Mouse (Mus musculus) macrophage (primary cell): Measurements from ENCODE around the gene Angptl4. TPM values are rescaled to one million over a fixed set of nuclear protein-coding genes. Genes with fewer than 3 reads are reported as not detected.

Experiments used
- H3K27ac ChIP-seq: fragments of 350-480 bp; formaldehyde crosslinking; 2 replicates; pipeline ENCODE4 v1.9.0; 2021
- H3K36me3 ChIP-seq: fragments of 350-480 bp; formaldehyde crosslinking; 2 replicates; pipeline ENCODE4 v1.9.0; 2021; ENCODE audit errors: inconsistent target
- H3K4me3 ChIP-seq: fragments of 350-480 bp; formaldehyde crosslinking; 2 replicates; pipeline ENCODE4 v1.9.0; 2021; ENCODE audit errors: inconsistent target
- H3K79me2 ChIP-seq: fragments of 350-480 bp; formaldehyde crosslinking; 2 replicates; pipeline ENCODE4 v1.9.0; 2021; ENCODE audit errors: inconsistent target
- WGBS: methylation state at CpG from one replicate; pipeline ENCODE4 v1.1.7; 2026; ENCODE audit warnings: inconsistent platforms; ENCODE audit not compliant: missing documents; 5-methylcytosine and 5-hydroxymethylcytosine counted together
- polyA plus RNA-seq: library from polyadenylated mRNA; stranded (reverse); fragments of 250-400 nt; gene quantifications from 3 replicates; pipeline ENCODE4 v1.2.4, GENCODE M21; 2018; ENCODE audit warnings: inconsistent platforms

The Angptl4 gene
- polyA plus RNA-seq, 1 experiment from 2014 or later, result 23.0 TPM

DNA sequence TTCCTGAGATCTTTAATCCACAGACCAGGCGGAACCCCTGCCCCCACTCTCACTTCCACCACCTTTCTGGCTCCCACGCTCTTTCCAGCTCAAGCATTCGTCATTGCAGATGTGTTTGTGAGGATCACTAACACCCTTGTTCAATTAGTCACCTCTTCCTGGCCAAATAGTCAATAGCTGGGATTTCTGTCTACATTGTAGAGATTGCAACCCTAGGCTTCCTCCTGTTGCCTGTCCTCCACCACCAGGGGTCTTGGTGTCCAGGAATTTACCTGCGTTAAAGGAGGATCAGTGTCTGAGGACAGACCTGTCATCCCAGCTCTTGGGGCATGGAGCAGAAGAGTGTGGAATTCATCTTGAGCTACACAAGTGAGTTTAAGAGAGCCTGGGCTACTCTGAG is 437 bp upstream of the Angptl4 start:
- 47% methylated on average over 4 of the region's 4 CpGs for WGBS

DNA sequence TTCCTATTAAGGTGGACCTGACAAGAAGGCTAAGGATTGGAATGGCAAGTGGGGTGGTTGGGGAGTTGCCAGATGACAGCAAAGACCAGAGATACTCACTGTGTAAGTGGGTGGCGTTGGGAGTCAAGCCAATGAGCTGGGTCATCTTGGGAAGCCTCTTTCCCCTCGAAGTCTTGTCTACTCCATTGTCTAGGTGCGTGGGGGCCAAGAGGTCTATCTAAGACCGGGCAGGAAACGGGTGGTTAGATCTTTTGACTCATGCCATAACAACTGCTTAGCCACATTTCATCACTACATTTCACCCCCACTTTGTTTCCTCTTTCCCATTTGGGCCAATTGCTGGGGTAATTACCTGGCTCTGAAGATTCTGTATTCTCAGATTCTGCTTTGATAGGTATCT is 1.2 kb downstream of the Angptl4 start:
- 18% methylated on average over 5 of the region's 5 CpGs for WGBS
- H3K36me3 ChIP-seq, result peaks cover 4% of the 10 kb centered on the region; the same call in 1 of the 2 replicates
- H3K27ac ChIP-seq, result no peak overlapping the region
- no peaks in the 10 kb centered on the region for H3K79me2 ChIP-seq
- no peak overlapping the region for H3K4me3 ChIP-seq

More for the DNA sequence above, 437 bp upstream of the Angptl4 start:
- Histone ChIP-seq H3K27ac (no peak overlapping the region), H3K79me2 (no peaks in the 10 kb centered on the region), H3K4me3 (peak overlapping the region; percentile 33; the same call in 1 of the 2 replicates), H3K36me3 (no peaks in the 10 kb centered on the region)

DNA sequence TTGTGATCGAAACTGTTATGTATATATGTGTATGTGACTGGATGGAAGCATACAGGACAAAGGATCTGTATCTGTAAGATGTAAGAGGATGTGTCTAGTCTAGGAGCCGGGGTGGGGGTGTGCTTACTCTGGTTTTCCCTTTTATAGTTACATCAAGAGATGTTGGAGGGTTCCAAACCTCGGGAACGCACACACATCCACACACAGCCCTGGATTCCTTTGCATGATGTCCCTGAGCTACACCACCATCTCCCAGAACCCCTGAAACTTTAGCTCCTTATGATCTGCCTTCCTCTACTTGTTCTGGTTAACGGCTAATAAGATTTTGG is 1.7 kb downstream of the Angptl4 start:
- WGBS, result 91% methylated on average over 5 of the region's 5 CpGs
- Histone ChIP-seq H3K27ac (no peak overlapping the region), H3K79me2 (no peaks in the 10 kb centered on the region), H3K36me3 (peaks cover 4% of the 10 kb centered on the region; the same call in 1 of the 2 replicates), H3K4me3 (no peak overlapping the region)

DNA sequence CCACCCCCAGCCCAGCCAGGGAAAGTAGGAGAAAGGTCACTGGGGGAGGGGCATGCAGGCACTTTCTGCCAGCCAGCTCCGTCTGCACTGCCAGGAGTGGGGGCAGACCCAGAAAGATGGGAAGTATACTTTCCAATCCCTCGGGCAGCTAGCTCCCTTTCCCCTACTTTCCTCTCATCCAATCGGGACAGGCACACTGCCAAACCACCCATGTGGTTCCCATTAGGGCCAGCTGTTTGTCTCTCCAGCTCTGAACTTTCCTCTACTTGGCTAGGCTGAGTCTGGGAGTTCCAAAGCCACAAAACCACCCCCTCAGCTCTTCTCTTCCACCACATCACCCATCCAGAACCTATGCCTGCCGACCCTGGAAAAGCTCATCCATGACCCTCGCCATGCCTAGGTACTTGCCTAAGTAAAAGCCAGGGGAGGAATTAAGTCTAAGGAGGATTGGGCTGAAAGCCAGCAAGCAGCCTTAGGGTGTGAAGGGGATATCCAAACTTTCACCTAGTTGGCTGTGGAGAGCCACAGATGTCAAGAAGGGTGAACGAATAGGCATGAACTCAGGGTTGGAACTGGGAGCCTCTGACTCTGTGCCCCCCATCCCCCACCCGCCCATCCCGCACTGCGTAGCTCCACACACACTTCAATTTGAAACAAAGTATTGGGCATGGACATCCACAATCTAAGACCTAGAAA is 2.2 kb downstream of the Angptl4 start:
- Histone ChIP-seq H3K79me2 (no peaks in the 10 kb centered on the region), H3K27ac (no peak overlapping the region), H3K36me3 (peaks cover 4% of the 10 kb centered on the region; the same call in 1 of the 2 replicates), H3K4me3 (no peak overlapping the region)
- 56% methylated on average over 9 of the region's 9 CpGs for WGBS

DNA sequence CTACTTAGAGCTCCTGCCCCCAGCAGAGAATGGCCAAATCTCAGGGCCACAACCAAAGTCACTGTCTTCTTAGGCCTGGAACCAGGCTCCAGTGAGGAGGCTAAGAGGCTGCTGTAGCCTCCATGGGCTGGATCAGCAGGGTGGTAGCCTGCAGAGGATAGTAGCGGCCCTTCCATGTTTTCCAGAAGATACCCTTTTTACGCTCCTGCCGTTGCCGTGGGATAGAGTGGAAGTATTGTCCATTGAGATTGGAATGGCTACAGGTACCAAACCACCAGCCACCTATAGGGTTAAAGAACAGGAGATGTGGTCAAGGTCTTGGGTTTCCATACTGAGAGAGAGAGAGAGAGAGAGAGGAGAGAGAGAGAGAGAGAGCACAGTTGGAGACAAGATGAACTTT is 6.3 kb downstream of the Angptl4 start:
- H3K79me2 ChIP-seq, result no peaks in the 10 kb centered on the region
- no peak overlapping the region for H3K4me3 ChIP-seq
- no peak overlapping the region for H3K27ac ChIP-seq
- H3K36me3 ChIP-seq, result peaks cover 4% of the 10 kb centered on the region; the same call in 1 of the 2 replicates
- 98% methylated on average over 4 of the region's 4 CpGs for WGBS

DNA sequence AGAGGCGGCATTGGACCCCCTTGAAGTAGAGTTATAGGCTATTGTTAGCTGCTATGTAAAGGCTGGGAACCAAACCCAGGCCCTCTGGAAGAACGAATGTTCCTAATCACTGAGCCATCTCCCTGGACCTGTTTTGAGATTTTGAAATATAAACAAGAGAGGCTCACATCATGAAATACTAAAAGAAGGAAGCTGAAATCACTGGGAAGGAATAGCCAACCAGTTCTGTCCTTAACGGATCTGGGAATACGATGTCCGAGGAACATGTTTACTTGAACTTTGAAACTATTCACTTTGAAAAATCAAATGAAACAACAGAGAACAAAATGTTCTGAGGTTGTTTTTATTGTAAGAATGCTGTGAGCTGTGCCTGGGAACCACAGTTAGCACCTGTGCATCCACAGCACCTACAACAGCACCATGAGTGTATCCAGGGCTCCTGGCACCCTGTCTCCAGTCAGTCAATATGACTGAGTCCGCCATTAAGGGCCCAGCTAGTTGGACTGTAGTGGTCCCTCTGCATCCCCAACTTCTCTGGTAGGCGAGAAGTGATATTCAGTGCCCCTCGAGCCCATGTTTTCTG is 7.0 kb downstream of the Angptl4 start:
- 98% methylated on average over 8 of the region's 8 CpGs for WGBS
- Histone ChIP-seq H3K36me3 (peaks cover 4% of the 10 kb centered on the region; the same call in 1 of the 2 replicates), H3K4me3 (no peak overlapping the region), H3K27ac (no peak overlapping the region), H3K79me2 (no peaks in the 10 kb centered on the region)

DNA sequence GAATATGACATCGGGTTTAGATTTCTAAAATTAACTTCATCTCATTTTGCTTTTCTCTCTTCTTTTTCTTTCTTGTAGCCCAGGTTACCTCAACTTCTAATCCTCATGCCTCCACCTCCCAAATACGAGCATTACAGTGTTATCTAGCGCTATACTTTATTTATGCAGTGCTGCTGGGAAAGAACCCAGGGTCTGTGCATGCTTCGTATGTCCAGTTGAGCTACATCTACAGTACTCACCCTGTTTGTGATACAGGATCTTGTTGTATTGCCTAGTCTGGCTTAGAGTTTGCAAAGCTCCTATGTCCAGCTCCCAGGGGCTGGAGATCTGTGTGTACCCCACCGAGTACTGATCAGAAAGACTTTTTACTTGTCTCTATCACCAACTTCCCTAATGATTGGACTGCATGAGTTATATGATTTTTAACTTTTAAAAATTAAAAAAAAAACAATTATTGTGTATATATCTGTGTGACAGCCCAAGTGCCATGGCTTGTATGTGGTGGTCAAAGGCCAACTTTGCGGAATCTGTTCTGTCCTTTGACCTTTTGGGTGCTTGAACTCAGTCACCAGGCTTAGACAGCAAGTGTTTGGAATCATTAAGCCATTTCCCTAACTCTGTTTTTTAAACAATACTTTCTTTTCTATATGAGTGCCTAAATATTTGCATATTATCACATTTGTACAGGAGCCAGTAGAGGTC is 7.6 kb downstream of the Angptl4 start:
- Histone ChIP-seq H3K4me3 (no peak overlapping the region), H3K27ac (no peak overlapping the region), H3K79me2 (no peaks in the 10 kb centered on the region), H3K36me3 (peaks cover 4% of the 10 kb centered on the region; the same call in 1 of the 2 replicates)
- 96% methylated on average over 6 of the region's 6 CpGs for WGBS

DNA sequence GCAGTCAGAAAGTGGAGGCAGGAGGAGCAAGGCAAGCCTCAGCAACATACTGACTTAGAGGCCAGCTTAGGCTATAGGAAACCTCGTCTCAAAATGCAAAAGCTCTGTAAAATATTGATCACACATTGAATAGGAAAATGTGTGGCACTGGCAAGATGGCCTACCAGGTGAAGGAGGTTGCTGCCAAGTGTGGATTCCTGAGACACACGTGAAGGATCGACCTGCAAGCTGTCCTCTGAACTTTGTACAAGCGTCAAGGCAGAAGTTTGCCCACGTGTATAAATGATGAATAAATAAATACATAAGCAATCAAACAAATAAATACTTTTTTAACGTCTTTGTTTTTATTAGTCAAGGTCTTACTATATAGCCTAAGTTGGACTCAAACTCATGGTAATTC is 8.2 kb downstream of the Angptl4 start:
- Histone ChIP-seq H3K36me3 (peaks cover 4% of the 10 kb centered on the region; the same call in 1 of the 2 replicates), H3K79me2 (no peaks in the 10 kb centered on the region), H3K27ac (no peak overlapping the region), H3K4me3 (no peak overlapping the region)
- WGBS, result 94% methylated on average over 4 of the region's 6 CpGs

DNA sequence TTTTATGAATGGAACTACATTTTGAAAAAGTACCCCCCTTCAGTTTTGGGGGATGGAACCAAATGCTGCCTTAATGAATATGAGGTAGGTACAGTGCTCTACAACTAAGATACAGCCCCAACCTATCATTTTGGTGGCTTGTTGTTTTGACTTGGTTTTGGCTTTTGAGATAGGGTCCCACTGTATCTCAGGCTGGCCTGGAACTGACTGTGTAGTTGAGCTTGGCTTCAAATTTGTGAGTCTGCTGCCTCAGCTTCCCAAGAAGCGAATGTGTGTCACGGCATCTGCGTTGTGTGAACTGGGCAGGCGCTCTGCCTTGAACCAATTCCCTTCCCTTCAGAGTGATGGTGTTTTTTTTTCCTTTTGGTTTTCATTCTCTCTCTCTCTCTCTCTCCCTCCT is 10.0 kb downstream of the Angptl4 start:
- 100% methylated on average over 4 of the region's 4 CpGs for WGBS
- H3K36me3 ChIP-seq, result peaks cover 4% of the 10 kb centered on the region; the same call in 1 of the 2 replicates
- no peaks in the 10 kb centered on the region for H3K79me2 ChIP-seq
- H3K27ac ChIP-seq, result no peak overlapping the region
- H3K4me3 ChIP-seq, result no peak overlapping the region

DNA sequence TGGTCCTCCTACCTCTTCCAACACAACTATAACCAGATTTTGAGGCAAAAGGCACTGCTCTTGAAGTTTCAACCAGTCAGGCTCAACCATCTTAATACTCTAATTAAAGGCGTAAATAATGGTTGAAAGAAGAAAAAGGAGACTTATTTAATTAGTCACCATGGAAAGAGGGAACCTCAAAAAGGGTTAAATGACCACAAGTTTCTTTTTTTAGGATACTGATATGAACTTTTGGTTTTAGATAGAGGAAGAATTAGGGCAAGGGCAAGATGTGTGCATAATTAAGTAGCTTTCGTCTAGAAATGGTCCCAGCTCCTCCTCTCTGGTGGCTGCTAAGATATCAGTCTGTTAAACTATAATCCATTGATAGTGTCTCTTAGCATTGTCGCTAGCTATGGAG is 15.2 kb downstream of the Angptl4 start:
- Histone ChIP-seq H3K4me3 (no peak overlapping the region), H3K27ac (no peak overlapping the region), H3K36me3 (no peaks in the 10 kb centered on the region), H3K79me2 (no peaks in the 10 kb centered on the region)
- 45% methylated on average over 3 of the region's 3 CpGs for WGBS

DNA sequence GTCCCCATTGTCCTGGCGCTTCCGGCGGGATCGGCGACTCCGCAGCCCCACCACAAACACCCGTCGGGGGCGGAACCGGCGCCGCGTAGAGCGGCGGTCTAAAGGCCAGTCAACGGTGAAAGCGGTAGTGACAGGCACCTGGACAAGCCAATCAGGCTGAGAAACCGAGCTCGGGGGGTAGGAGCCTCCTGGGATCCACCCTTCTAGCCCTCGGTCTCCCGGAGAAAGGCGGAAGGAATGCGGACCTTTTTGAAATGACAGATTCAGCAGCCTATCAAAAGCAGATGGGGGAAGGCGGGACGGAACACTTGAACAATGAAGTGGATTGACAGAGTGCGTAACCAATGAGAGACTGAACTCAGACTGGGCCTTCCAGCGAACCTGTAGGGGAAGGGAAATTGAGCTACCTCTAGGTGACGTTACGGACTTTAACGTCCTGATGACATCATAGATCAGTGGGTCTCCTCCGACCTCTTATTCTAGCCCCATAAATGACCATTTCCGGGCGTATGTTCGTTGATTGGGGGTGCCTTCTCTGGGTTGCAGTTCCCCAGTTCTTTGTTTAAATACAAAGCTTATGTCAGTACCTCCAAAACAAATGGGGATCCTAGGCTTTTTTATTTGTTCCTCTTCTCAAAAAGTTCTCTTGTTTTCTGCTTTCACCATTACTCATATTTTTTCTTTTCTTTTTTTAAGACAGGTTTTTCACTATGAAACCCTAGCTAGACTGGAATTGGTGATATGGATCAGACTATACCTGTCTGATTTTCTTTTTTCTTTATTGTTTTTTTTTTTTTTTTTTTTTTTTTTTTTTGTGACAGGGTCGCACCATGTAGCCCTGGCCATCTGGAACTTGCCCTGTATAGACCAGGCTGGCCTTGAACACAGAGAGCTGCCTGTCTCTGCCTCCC is 21.1 kb downstream of the Angptl4 start, which contains the start of gene Rab11b:
TSS of gene Rab11b (minus strand) at position 276 of the 911 bp plus-strand sequence.
- under 1% methylated on average over 34 of the region's 35 CpGs for WGBS
- H3K79me2 ChIP-seq, result peaks cover 42% of the 10 kb centered on the region

DNA sequence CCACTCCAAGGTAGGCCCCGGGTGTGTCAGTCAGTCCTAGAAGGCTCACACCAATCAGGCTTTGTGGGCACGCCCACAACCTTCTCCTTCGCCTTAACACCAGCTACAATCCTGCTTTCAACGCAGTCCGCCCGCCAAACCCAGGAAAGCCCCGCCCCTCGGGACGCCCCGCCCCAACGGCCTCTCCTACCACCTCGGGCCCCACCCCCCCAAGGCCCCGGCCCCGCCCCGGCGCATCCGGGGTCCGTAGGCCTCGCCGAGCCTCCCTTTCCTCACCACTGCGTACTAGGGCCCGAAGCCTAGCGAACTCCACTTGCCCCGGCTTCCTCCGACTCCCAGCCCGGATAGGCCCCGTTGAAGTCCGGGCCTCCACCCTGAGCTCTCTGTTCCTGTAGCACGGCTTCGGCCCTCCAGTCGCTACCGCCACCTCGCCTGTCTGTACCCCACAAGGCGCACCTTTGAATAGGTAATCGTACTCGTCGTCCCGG is 21.8 kb downstream of the Angptl4 start:
- peak overlapping the region; percentile 93 for H3K27ac ChIP-seq
- H3K4me3 ChIP-seq, result peak overlapping the region; percentile 64
- peaks cover 49% of the 10 kb centered on the region for H3K79me2 ChIP-seq
- under 1% methylated on average over 35 of the region's 38 CpGs for WGBS
- H3K36me3 ChIP-seq, result no peaks in the 10 kb centered on the region

More for the DNA sequence above, 21.1 kb downstream of the Angptl4 start, which contains the start of gene Rab11b:
- H3K27ac ChIP-seq, result peak within 1 kb of the TSS; percentile 93
- H3K4me3 ChIP-seq, result peak within 1 kb of the TSS; percentile 64
- no peaks in the 10 kb centered on the region for H3K36me3 ChIP-seq

DNA sequence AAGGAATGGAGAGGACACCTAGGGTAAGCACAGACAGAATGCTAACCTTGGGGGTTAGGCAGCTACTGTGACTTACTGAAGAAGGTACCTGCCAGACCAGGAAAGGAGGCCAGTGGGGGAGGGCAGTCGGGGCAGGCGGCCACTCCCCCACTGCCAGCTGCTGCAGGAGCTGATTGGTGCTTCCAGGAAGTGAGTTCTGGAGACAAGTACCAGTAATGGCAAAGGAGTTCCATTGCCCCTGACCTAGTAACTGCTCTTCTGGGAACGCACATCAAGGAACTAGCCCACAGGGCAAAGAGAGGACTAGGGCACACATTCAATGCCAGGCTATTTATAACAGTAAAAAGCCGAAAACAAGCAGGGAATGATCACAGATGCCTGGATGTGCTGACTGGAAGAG is 24.4 kb downstream of the Angptl4 start:
- no peak overlapping the region for H3K4me3 ChIP-seq
- H3K36me3 ChIP-seq, result no peaks in the 10 kb centered on the region
- H3K79me2 ChIP-seq, result peaks cover 75% of the 10 kb centered on the region
- no peak overlapping the region for H3K27ac ChIP-seq
- WGBS, result 80% methylated on average over 4 of the region's 4 CpGs
